Mouse (Mus musculus) hindbrain, embryonic 16.5 days (tissue): ENCODE results near the gene Metap1d. TPM values are rescaled to one million over a fixed set of nuclear protein-coding genes. Genes with fewer than 3 reads are reported as not detected.

ENCODE experiments used
- ATAC-seq: fragments of 200-750 bp; cut with Nextera tagmentation; 2 replicates; pipeline ENCODE4 v1.8.0; 2017; ENCODE audit warnings: moderate TSS enrichment, moderate library complexity
- H3K27ac ChIP-seq: fragments of 300-500 bp; sonication (generic); 2 replicates; pipeline ENCODE4 v1.5.1; 2014; ENCODE audit warnings: low read depth, mild to moderate bottlenecking, control low read depth, low read length, moderate library complexity
- H3K27me3 ChIP-seq: fragments of 300-500 bp; sonication (generic); replicated peaks from 2 replicates; pipeline ENCODE4 v1.6.1; 2014; ENCODE audit warnings: low read length; ENCODE audit not compliant: control insufficient read depth, insufficient read depth
- H3K36me3 ChIP-seq: fragments of 300-500 bp; sonication (generic); 2 replicates; pipeline ENCODE4 v1.6.1; 2014; ENCODE audit warnings: mild to moderate bottlenecking, low read length, moderate library complexity, mixed read lengths; ENCODE audit not compliant: control insufficient read depth, insufficient read depth
- H3K4me1 ChIP-seq: fragments of 300-500 bp; sonication (generic); 2 replicates; pipeline ENCODE4 v1.6.1; 2014; ENCODE audit warnings: low read depth, low read length; ENCODE audit not compliant: control insufficient read depth, insufficient read depth
- H3K4me2 ChIP-seq: fragments of 300-500 bp; sonication (generic); 2 replicates; pipeline ENCODE4 v1.6.1; 2014; ENCODE audit warnings: mild to moderate bottlenecking, low read length, control low read depth, moderate library complexity
- H3K4me3 ChIP-seq: fragments of 300-500 bp; sonication (generic); 2 replicates; pipeline ENCODE4 v1.5.1; 2014; ENCODE audit warnings: mild to moderate bottlenecking, low read length, control low read depth, moderate library complexity
- H3K9ac ChIP-seq: fragments of 300-500 bp; sonication (generic); 2 replicates; pipeline ENCODE4 v1.6.1; 2014; ENCODE audit warnings: low read depth, mild to moderate bottlenecking, control low read depth, low read length, moderate library complexity
- H3K9me3 ChIP-seq: fragments of 300-500 bp; sonication (generic); 2 replicates; pipeline ENCODE4 v1.6.1; 2014; ENCODE audit warnings: mild to moderate bottlenecking, low read length, moderate library complexity; ENCODE audit not compliant: control insufficient read depth
- WGBS: fragments of 180-500 bp; shearing (Covaris S2); extraction: QIAGEN DNeasy Blood & Tissue Kit; methylation state at CpG from one replicate; pipeline ENCODE4 v1.1.7; 2014; 5-methylcytosine and 5-hydroxymethylcytosine counted together
- polyA plus RNA-seq: library from polyadenylated mRNA; unstranded; fragments of >200 nt; fragmentation: Nextera tagmentation; extraction: Ambion mirVana; gene quantifications from 2 replicates; pipeline ENCODE4 v1.2.1, GENCODE M21; 2015

The Metap1d gene
- polyA plus RNA-seq, 1 experiment from 2014 or later: 31.7 TPM

- H3K4me2 ChIP-seq: no peak overlapping the region
- H3K9me3 ChIP-seq: no peaks in the 10 kb centered on the region
- 2% methylated on average over 20 of the region's 20 CpGs for WGBS
- H3K4me1 ChIP-seq: peaks cover under 1% of the 10 kb centered on the region
- no peaks in the 10 kb centered on the region for H3K36me3 ChIP-seq
- H3K9ac ChIP-seq: no peak overlapping the region
- H3K27ac ChIP-seq: no peak overlapping the region
- H3K27me3 ChIP-seq: peaks cover 55% of the 10 kb centered on the region
- no peak for ATAC-seq
- H3K4me3 ChIP-seq: no peak overlapping the region
Observed at GRCm38 (mm10) chr2:71534242-71535052, 81.4 kb downstream of the Metap1d start.

GRCm38 (mm10) chr2:71540611-71541417 is 87.7 kb downstream of the Metap1d start:
- peaks cover 4% of the 10 kb centered on the region; the same call in 1 of the 2 replicates for H3K4me1 ChIP-seq
- peaks cover 56% of the 10 kb centered on the region for H3K27me3 ChIP-seq
- H3K9me3 ChIP-seq: no peaks in the 10 kb centered on the region
- WGBS: under 1% methylated on average over 44 of the region's 48 CpGs
- no peak overlapping the region for H3K9ac ChIP-seq
- peak overlapping the region; percentile 15; the same call in 1 of the 2 replicates for H3K4me2 ChIP-seq
- ATAC-seq: no peak
- no peak overlapping the region for H3K27ac ChIP-seq
- H3K4me3 ChIP-seq: 0 out of 2 replicates have a peak overlapping the region, but pooled peaks have one; percentile 4
- no peaks in the 10 kb centered on the region for H3K36me3 ChIP-seq

DNA sequence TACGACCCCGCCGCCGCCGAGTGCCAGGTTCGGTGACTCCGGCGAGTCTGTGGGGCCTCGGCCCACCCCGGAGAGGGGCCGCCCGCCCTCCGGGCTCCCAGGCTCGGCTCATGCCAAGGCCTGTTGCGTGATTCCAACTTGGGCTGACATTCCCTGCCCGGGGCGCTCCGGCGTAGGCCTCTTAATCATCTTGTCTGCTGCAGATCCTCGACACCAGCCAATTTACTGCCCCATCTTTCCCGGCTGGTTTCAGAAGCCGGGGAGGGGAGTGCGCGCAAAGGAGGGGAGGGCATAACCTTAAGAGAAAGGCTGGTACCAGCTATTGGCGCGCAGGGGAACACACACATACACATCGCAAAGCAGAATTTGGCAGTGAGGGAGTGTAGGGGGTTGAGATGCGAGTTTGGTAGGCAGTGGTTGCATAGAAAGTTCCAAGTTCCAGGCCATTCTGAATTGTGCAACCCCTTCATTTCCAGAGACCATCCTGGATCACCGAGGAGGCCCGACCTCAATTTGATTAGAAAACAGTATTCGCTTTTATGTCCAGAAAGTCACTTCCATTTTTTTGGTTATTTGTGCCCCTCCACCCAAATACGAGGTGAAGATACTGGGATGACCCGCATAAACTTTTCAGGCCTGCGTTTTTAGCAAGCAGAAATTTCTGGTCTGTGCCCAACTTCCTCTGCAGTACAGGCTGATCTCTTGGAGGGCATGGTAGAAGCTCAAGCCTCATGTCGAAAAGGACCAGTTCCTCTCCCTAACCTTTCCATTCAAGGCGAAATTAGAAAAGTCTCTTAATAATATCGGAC is 88.5 kb downstream of the Metap1d start:
- Histone ChIP-seq H3K27me3 (peaks cover 56% of the 10 kb centered on the region), H3K27ac (no peak overlapping the region), H3K4me2 (peak overlapping the region; percentile 15; the same call in 1 of the 2 replicates), H3K4me3 (no peak overlapping the region), H3K9me3 (no peaks in the 10 kb centered on the region), H3K4me1 (peaks cover 12% of the 10 kb centered on the region), H3K36me3 (no peaks in the 10 kb centered on the region), H3K9ac (no peak overlapping the region)
- 4% methylated on average over 37 of the region's 37 CpGs for WGBS
- no peak for ATAC-seq

DNA sequence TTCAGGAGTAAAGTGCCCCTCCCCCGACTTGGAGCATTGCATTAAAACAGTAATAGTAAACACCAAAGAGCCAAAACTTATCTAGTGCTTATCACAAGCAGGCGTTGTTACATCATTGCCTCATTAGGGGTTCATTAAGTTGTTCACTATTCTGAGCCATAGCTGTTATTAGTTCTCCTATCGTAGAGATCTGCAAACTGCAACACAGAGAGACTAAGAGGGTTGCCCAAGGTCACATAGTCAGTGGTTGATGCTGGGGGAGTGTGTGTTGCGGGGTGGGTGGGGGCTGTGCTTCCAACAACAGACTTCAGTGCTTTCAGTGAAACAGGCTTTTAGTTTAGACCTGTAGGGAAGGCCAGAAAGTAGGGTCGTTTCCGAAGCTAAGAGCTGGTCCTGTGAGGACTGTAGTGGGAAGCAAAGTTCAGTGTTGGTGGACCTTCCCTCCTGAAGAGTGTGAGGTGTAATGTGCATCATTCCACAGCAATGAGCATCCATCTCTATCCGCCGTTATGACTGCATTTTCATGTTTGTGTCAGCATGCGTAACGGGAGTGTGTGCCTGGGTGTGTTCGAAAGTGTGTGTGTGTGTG is 89.2 kb downstream of the Metap1d start:
- Histone ChIP-seq H3K27me3 (peaks cover 53% of the 10 kb centered on the region), H3K9me3 (no peaks in the 10 kb centered on the region), H3K9ac (no peak overlapping the region), H3K4me3 (no peak overlapping the region), H3K36me3 (no peaks in the 10 kb centered on the region), H3K4me2 (no peak overlapping the region), H3K4me1 (peaks cover 16% of the 10 kb centered on the region), H3K27ac (no peak overlapping the region)
- no peak for ATAC-seq
- WGBS: 7% methylated on average over 11 of the region's 11 CpGs

DNA sequence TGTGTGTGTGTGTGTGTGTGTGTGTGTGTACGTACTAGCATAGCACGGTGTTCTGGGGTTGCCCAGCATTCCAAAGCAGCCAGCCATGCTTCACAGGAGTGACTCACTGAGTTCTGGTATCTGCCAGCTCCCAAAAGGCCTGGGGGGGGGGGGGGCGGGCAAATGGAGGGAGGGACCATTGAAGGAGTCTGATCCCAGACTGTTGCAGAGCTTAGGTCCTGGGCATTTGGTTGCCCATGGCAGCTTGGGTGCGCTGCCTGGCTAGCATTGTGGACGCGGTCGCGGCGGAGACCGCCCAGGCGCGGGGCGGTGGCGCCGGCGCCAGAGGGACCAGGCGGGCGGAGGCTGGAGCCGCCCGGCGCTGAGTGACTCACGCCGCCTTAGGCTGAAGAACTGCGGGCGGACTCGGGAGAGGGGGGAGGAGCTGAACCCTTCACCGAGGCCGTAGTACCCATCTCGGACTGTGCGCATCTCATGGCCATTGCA is 89.8 kb downstream of the Metap1d start:
- Histone ChIP-seq H3K36me3 (no peaks in the 10 kb centered on the region), H3K27ac (no peak overlapping the region), H3K4me3 (no peak overlapping the region), H3K4me2 (peak overlapping the region; percentile 12; the same call in 1 of the 2 replicates), H3K9ac (no peak overlapping the region), H3K27me3 (peaks cover 52% of the 10 kb centered on the region), H3K4me1 (peaks cover 16% of the 10 kb centered on the region), H3K9me3 (no peaks in the 10 kb centered on the region)
- peak; percentile 40 for ATAC-seq
- under 1% methylated on average over 29 of the region's 30 CpGs for WGBS

- Histone ChIP-seq H3K4me2 (no peak overlapping the region), H3K4me3 (no peak overlapping the region), H3K9ac (no peak overlapping the region), H3K9me3 (no peaks in the 10 kb centered on the region), H3K27ac (no peak overlapping the region), H3K36me3 (no peaks in the 10 kb centered on the region), H3K4me1 (peaks cover 16% of the 10 kb centered on the region), H3K27me3 (peaks cover 47% of the 10 kb centered on the region)
- ATAC-seq: no peak
- 3% methylated on average over 9 of the region's 9 CpGs for WGBS
Observed at GRCm38 (mm10) chr2:71543531-71543930, 90.5 kb downstream of the Metap1d start.

DNA sequence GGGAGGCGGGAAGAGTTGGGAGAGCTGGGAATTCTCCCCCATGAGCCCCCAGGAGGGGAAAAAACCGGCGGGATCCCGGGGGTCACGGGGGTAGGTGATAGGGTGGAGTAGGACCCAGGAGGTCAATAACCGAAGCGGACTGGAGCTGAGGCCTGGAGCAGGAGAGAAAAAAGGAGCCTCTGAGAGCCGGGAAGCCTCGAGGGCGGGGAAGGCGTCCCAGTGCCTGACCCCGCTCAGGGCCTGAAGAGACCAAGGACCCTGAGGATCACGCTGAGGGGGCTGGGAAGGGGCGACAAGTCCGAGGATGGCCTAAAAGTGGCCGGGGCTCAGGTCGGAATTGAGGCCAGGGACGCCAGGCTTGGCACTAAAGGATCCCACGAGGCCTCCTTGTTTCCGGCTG is 90.9 kb downstream of the Metap1d start:
- H3K36me3 ChIP-seq: no peaks in the 10 kb centered on the region
- peaks cover 16% of the 10 kb centered on the region for H3K4me1 ChIP-seq
- no peak overlapping the region for H3K9ac ChIP-seq
- peak overlapping the region; percentile 9; the same call in 1 of the 2 replicates for H3K4me3 ChIP-seq
- H3K27ac ChIP-seq: no peak overlapping the region
- WGBS: 3% methylated on average over 20 of the region's 20 CpGs
- H3K4me2 ChIP-seq: no peak overlapping the region
- H3K9me3 ChIP-seq: no peaks in the 10 kb centered on the region
- H3K27me3 ChIP-seq: peaks cover 49% of the 10 kb centered on the region
- no peak for ATAC-seq

- H3K27ac ChIP-seq: no peak overlapping the region
- ATAC-seq: no peak
- WGBS: 2% methylated on average over 58 of the region's 61 CpGs
- H3K9me3 ChIP-seq: no peaks in the 10 kb centered on the region
- peak overlapping the region; percentile 10; the same call in 1 of the 2 replicates for H3K4me2 ChIP-seq
- peak overlapping the region; percentile 1; the same call in 1 of the 2 replicates for H3K4me3 ChIP-seq
- no peaks in the 10 kb centered on the region for H3K36me3 ChIP-seq
- peaks cover 16% of the 10 kb centered on the region for H3K4me1 ChIP-seq
- no peak overlapping the region for H3K9ac ChIP-seq
- peaks cover 47% of the 10 kb centered on the region for H3K27me3 ChIP-seq
Observed at GRCm38 (mm10) chr2:71544391-71545285, 91.6 kb downstream of the Metap1d start.
